Mouse (Mus musculus) adrenal gland, adult 2 months (tissue): ENCODE data around the gene Foxg1. TPM values are rescaled to one million over a fixed set of nuclear protein-coding genes. Genes with fewer than 3 reads are reported as not detected.

Experiments
- DNase-seq: peaks from one replicate; pipeline ENCODE4 v3.0.0; 2021
- polyA plus RNA-seq: library from polyadenylated mRNA; depleted of rRNA; stranded (reverse); fragments of >200 nt; gene quantifications from 2 replicates; pipeline ENCODE4 v1.2.3, GENCODE M21; 2012
- total RNA-seq, 2 experiments: library from RNA; stranded (reverse); gene quantifications; 2 replicates each; pipeline ENCODE4 v1.2.3; 2021

Foxg1 gene
- total and polyA plus RNA-seq, 3 experiments, result not detected

DNA sequence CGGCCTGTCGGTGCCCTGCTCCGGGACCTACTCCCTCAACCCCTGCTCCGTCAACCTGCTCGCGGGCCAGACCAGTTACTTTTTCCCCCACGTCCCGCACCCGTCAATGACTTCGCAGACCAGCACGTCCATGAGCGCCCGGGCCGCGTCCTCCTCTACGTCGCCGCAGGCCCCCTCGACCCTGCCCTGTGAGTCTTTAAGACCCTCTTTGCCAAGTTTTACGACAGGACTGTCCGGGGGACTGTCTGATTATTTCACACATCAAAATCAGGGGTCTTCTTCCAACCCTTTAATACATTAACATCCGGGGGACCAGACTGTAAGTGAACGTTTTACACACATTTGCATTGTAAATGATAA lies 3.2 kb downstream of the Foxg1 start:
- no peak for DNase-seq

DNA sequence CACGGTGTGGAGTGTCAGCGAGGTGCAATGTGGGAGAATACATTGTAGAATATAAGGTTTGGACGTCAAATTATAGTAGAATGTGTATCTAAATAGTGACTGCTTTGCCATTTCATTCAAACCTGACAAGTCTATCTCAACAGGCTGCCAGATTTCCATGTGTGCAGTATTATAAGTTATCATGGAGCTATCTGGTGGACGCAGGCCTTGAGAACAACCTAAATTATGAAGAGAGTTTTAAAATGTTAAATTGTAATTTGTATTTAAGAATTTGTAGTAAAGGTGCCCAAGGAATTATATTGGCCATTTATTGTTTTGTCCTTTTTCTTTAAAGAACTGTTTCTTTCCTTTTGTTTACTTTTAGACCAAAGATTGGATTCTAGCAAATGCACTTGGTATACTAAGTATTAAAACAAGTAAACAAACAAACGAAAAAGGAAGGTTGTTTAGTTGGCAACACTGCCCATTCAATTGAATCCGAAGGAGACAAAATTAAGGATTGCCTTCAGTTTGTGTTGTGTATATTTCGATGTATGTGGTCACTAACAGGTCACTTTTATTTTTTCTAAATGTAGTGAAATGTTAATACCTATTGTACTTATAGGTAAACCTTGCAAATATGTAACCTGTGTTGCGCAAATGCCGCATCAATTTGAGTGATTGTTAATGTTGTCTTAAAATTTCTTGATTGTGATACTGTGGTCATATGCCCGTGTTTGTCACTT lies 3.8 kb downstream of the Foxg1 start:
- DNase-seq, result no peak

DNA sequence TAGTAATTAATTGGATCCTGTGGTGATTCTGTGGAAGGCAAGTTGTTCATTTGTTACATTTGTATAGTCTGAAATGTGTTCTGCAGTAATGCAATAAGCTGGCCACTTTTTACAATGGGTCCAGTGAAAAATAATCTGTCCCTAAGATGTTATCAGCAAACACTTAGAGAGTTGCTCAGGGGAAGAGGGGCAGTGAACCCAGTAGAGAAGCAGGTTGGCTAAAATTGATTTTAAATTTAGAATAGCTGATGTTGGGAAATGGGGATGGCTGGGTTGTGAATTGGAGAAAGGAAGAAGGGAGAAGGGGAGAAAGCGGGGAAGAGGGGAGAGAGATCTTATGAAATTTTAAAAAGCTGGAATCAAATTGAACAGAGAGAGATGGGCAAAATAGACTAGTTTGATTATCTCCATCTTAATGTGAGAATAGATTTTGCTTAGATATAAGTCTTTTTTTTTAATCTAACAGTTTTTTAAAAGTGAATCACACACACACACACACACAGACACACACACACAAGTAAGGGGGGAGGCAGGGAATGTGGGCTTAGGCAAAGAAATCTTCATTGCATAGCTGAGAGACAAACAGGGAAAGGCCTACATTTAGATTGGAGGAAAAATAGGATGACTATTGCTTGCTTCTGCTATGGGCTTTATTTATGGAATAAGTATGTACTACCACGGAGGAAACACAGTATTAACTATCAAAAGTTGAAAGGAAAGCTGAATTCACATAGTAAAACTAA lies 5.6 kb downstream of the Foxg1 start:
- no peak for DNase-seq

DNA sequence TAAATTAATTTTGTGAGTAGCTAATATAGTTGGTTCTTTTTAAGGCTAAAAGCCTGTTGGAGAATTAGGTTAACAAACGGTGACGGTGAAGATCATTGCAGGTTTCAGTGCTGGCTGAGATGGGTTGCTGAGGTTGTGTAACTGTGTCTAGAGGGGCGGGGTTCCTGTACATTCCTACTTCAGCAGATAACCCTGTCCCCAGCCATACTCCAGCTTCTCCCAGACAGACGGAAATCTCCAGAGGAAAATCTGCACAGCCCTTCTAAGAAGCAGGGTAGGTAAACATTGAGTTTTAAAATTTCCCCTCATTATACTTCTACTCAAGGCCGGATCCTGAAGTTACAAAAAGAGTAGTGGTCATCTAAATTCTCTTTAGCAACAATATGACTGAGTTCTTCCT lies 7.2 kb downstream of the Foxg1 start:
- no peak for DNase-seq

DNA sequence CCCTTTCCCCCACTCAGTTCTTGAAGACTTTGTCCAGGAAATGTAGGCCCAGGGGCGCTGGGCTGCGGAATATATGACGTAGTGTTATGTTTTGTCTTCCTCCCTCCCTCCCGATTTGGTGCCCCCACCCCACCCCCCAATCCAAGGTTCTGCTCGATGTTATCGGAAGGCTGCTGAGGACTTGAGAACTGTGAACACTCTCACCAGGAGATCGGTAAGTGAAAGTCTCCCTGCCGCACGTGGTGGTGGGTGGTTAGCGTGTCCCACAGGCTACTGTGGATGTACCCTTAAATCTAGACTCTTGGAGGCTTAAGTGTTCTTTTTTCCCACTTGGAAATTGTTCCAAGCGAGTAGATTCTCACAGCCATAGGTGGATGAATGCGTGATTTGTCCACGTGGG lies 7.8 kb downstream of the Foxg1 start:
- DNase-seq, result no peak

DNA sequence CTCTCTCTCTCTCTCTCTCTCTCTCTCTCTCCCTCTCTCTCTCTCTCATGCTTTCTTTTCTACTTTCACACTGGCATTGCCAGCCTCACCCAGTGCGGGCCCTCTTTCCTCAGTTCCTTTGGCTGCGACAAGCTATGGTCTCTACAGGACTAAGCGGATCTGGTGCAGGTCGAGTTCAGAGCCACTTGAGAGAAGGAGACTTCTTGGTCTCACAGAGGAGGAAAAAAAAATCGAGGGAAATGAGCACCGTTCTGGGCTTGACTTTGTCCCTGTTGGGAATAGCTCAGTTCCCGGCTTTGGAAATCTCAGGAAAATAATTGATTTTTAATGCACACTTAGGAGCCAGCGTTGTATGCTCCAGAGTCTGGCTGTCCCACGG lies 8.5 kb downstream of the Foxg1 start:
- no peak for DNase-seq

DNA sequence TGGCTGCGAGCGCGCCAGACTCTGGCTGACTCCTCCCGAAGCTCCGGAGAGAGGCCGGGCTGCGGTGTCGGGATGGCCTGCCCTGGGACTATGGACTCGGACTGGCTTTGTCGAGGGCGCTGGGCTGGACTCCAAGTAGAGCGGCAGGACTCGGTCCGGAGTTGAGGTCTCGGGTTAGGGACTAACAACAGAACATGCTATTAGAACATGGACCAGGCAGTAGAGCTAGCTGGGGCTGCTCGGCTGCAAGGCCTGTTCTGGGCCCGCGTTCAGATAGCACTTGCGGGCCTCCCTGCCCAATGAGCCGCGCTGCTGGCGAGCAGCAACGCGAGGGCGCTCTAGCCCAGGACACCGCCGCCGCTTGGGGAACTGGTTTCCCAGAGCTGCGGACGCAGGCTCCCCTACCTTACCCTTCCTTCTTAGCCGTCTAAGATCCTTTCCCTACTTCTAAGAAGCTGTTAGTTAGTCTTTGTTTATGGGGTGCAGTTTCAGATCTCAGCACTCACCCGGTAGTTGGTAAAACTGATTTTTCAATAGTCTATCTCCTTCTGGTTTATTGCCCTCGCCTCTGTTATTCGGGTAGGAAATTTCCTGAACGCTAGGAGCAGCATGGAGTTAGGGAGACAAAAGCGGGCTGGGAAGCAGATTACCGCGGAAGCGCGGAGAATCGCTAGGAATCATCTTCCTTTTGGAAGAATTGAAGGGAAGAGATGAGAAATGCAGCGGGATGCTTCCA lies 9.0 kb downstream of the Foxg1 start:
- DNase-seq, result peak; percentile 45

DNA sequence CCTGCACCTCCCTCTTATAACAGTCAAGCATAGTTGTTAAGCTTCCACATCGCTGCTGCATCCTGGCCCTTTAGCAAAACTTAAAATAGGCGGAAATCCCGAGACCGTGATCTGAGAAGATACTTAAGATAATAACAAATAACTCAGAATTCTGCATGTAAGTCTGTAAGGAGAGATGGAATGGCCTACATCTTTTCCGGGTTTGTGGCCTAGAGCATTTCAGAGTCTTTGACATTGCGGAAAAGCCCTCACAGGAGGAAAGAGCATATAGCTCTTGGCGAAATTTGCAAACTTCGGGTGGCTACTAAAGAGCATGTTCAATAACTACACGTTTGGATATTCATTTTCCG lies 9.6 kb downstream of the Foxg1 start:
- DNase-seq, result no peak

DNA sequence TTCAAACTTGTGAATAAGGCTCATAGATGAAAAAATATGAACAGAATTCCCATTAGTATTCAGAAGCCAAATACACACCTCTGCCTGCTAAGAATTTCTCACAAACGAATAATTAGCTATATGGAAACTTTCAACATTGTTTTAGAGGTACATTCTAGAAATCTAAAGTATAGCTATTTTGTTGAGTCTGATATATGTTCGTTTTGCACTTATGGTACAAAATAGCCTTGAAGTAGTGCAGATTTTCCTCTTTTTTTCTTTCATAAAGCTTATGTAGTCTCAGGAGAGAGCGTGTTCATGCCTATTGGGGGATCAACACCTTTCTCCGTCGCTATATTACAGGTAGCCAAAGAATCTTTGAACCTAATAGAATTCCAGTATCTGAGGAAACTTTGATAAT lies 10.4 kb downstream of the Foxg1 start:
- DNase-seq, result no peak

DNA sequence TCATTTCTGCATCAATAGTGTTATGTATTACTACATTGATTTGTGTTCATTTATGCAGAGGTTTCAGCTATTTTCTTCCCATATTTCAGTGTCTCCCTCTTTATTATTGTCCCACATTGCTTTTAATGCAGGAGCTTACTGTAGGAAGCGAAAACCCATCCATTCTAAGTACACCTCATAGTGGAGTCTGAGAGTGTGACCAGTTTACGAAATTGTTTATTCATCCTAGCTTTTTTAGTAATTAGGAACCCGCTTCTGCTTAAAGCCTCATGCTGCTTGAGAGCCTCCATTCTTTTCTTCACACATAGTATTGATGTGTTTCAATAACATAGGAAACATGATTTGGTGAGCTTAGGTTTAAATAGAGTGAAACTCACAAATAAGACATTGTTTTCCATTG lies 11.2 kb downstream of the Foxg1 start:
- DNase-seq, result no peak

DNA sequence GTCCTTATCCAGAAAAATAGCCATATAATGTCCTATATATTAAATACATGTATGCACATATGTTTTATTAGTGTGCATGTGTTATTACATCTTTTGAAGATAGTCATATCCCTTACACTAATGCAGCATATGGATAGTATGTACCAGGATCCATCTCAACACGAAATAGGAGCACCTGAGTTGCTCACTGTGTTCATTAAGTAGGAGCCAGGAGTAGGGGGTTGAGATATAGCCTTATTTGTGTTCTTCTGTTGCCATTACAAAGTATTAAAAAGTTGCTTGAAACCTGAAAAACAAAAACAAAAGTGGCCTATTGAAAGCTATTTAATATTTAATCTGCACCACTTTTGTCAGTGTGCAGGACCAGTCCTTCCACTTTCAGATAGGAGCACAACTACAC lies 11.7 kb downstream of the Foxg1 start:
- DNase-seq, result no peak

DNA sequence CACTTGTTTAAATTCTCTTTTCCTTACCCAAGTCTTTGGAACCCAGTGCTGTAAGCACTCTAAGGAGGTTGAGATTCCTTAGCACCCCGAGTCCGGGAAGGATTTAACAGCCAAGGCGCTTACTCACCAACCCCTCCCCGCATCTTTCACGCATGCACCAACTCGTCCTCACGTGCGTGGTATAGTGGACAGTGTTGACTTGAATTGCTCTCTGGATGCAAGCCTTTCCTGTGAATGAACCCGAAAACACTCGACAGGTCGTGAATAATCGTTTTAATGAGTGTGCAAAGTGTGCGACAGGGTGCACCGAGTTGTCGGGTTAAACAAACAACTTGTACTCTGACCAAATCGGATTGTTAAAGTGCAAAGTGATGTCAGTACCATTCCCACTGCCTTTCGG lies 12.4 kb downstream of the Foxg1 start:
- DNase-seq, result no peak

DNA sequence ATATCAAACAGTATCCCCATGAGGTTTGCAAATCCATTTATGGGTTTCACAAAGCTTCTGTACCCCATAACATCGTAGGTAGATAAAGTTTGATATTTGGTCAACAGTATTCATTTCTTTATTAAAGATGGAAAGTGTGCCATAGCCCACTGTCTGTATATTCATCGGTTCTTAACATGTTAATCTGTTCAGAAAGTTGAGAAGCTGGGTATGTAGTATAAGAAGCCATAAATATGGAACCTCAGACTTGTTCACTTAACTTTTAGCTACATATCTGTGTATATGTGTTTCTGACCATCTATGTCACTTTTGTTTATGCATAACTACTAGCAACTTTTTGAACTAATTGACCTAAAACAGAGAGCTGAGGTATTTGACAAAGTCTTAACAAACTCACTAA lies 13.5 kb downstream of the Foxg1 start:
- DNase-seq, result no peak

DNA sequence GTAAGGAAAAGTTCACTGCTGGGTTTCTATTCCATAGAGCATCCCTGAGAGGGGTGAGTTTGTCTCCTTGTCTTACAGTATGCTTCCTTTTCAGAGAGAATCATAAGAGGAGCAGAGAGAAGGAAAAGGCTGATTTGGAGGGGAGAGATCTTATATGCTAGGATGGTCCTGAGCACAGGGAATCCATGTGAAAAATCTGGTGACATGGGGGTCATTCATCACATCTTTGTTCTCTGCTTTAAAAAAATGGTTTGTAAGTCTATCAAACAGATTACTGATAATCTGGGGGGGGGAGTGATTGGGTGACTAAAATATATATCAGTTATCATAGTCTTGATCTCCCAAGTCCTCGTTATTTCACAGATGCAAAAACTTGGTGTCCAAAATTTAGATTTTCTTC lies 14.3 kb downstream of the Foxg1 start:
- no peak for DNase-seq

DNA sequence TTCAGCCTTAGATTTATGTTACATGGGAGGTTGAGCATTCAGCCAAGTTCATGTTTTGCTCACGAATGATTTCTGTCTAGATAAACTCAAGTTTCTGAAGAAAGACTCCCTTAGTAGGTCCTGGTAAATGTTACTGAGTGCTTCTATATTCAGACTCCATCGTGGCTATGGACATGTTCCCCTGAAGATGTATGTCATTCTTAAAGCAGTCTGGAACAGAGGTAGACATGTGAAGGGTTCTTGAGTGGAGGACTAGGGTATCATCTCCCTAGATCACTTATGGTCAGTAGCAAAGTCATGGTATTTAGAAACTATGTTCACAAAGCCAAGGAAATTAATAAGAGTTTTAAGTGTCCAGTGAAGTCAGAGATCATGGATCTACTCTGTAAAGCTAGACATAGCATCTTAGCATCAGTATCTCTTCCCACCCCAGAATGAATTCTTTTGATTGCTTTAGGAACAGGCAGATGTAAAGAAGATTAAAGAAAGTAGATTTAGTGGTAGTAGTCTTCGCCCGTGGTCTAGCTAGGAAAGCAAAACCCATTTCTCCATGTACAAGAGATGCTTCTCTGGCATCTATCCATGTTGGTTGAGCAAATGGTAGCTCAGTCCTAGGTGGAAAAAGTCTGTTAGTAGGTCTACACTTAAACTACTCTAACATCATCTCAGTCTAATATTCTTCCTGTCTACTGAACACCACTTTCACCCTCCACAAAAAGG lies 15.1 kb downstream of the Foxg1 start:
- DNase-seq, result no peak

DNA sequence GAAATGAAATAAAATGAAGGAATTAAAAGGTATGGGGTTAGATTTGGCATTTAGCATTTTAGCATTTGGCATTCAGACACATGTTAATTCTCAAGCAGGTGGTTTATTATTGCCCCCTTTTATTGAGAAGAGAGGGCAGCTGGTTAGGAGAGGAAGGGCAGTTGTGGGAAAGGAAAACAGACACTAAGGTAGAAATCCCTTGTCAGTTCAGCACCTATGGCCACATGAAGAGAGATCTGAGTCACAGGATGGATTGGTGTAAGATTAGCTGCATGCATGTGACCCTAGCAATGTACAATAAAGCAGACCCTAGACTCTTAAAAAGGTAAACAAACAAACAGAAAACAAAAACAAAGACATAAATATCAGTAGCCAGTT lies 15.7 kb downstream of the Foxg1 start:
- no peak for DNase-seq

DNA sequence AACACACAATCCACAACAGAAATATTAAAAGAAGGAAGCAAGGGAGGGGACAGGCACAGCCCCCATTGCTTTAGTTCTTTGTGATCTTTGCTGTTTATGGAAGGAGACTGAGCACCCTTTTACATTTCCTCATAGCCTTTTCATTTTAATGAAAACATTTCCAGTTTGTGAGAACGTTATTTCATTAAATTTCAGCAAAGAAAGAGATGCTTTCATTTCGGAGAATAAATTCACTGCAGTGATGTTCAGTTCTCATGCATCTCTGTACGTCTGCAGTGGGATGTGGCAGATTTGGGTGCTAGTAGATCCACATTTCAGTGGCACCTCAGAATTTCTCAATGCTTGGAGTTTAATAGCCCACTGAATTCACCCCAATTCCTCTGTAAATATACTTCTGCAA lies 16.2 kb downstream of the Foxg1 start:
- no peak for DNase-seq

DNA sequence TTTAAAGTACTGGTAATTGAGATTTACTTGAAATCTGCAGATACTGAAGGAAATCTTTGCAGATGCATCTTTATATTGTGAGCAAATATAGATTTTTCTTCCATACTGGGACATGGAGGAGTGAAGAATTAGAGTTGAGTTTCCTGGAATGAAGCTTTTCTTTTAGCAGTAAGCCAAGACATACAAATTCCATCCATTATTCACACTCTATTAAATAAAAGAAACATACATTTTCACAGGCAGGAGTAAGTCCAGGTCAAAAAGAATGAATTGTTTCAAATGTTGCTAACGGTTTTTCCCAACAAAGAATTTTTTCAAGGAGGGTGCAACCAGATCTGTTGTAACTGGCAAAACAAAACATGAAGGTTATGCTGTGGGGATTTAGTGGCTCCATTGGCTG lies 17.2 kb downstream of the Foxg1 start:
- DNase-seq, result no peak

DNA sequence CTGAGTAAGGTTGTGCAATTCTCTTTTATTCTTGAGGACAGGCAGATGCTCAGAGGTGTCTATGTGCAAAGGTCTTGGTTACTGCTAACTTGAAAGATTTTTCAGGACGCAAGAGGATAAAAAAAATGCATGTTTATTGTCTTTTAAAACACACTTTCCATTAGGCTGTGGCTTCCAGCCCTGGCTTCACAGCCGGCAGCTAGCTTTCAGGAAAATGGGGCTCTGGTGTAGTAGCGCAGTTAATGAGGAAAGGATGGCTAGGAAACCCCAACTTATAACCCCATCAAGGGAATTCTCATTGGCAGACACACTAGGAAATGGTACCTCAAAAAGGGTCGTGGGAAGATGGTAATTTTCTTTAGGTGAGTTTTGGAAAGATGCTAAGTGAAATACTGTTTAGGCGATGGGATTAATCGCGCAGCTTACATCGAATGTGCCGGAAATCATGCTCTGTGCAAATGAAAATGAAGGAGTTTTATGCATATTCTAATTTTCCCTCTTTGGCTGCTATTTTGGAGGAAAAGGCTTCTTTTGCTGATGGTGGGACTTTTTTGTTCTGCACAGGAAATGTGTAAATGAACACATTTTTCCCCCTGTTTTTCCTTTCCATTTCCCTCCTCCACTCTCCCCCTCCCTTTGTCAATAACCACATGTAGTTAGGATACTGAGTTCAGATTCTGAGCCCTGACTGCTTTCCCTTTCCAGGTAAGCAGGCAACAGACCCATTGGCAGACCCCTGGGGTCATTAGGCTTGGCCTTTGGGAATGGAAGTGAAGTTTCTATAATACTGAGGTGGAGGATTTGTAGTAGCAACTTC lies 17.8 kb downstream of the Foxg1 start:
- DNase-seq, result no peak

DNA sequence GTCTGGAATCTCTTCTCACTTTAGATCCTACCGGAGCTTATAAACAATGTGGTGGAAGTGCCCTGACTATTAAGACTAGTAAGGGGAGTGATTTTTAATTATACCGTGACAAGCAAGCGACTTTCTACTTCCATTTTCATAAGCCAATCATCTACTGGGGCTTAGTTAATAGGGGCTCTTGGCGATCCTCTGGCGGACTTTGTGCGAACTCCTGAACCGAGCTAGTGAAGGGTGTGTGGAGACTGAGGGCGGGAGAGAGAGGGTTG lies 18.3 kb downstream of the Foxg1 start:
- no peak for DNase-seq

DNA sequence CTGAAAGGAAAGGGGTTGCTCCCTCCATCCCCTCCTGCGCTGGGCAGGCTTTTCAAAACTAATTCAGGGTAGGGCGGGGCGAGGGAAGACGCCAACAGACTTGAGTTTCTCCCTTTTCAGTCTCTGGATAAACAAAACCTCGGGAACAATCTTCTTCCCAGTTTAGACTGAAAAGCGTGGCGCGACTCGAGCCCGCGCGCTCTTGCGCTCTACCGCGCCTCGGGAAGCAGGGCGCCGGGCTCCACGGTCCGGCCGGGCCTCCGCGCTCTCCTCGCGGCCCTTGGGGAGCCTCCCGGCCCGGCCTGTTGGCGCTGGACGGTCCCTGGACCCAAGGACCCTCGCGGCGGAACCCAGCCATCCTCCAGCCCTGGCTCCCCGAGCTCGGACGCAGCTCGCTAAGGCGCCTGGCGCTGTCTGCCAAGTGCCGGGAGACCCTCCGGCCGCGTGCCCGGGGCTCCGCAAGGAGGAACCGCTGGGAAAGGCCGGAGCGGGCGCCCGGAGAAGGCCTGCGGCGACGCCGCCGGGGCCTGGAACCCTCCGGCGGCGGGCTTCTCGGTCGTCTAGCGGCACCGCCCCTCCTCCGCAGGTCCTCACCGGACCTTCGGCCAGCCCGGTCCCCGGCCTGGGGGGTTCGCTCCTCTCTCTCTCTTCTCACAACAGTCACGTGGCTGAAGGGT lies 18.8 kb downstream of the Foxg1 start:
- no peak for DNase-seq

DNA sequence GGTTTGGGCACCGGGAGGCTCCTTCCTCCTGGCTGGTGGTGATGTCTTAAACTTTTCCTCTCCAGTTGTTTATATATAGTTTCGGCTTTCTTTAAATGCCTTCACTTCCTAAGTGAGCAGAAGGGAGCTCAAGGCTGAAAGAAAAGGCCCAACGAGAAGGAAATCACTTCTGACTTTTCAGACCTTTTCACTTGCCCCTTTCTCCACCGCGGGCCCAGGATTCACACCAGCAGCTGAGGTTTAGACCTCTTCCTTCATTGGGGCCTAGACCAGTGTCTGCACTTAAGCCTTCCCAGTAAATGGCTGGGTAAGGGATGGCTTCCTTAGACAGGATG lies 19.3 kb downstream of the Foxg1 start:
- DNase-seq, result no peak
